Mouse (Mus musculus) frontal cortex, postnatal 36 days (tissue): ENCODE results near the gene Mknk1.

ENCODE experiments used
- DNase-seq, 2 experiments: peaks; one replicate each; pipeline ENCODE4 v3.0.0; 2022; ENCODE audit warnings: low spot score in 2 of 2

The Mknk1 gene

GRCm38 (mm10) chr4:115838696-115839641 is at the start of gene Mknk1:
Mknk1 (plus strand) TSS chr4:115839198.
- peak; percentile 83 to 91 for DNase-seq

GRCm38 (mm10) chr4:115790864-115791263 is 48.1 kb upstream of the Mknk1 start:
- DNase-seq: peak in 1 of 2 experiments; percentile 32

- DNase-seq: no peak
These were observed 43.6 kb upstream of the Mknk1 start for GRCm38 (mm10) chr4:115795360-115795759.

- no peak for DNase-seq
These were observed 39.0 kb upstream of the Mknk1 start for GRCm38 (mm10) chr4:115799981-115800380.

GRCm38 (mm10) chr4:115812326-115812725 is 26.7 kb upstream of the Mknk1 start:
- no peak for DNase-seq

- DNase-seq: no peak
These were observed 23.4 kb upstream of the Mknk1 start for GRCm38 (mm10) chr4:115815606-115816005.

- DNase-seq: no peak
These were observed 18.8 kb upstream of the Mknk1 start for GRCm38 (mm10) chr4:115820199-115820598.

- DNase-seq: no peak
These were observed 18.1 kb upstream of the Mknk1 start for GRCm38 (mm10) chr4:115820944-115821343.

GRCm38 (mm10) chr4:115821431-115821830 is 17.6 kb upstream of the Mknk1 start:
- DNase-seq: no peak

GRCm38 (mm10) chr4:115821928-115822327 is 17.1 kb upstream of the Mknk1 start:
- DNase-seq: no peak

GRCm38 (mm10) chr4:115824178-115824577 is 14.8 kb upstream of the Mknk1 start:
- DNase-seq: no peak

GRCm38 (mm10) chr4:115825271-115825670 is 13.7 kb upstream of the Mknk1 start:
- DNase-seq: no peak

- DNase-seq: no peak
These were observed 11.9 kb upstream of the Mknk1 start for GRCm38 (mm10) chr4:115827066-115827465.

GRCm38 (mm10) chr4:115827535-115827887 is 11.5 kb upstream of the Mknk1 start:
- no peak for DNase-seq

GRCm38 (mm10) chr4:115827888-115828571 is 11.0 kb upstream of the Mknk1 start, which contains the start of gene Mob3c:
Mob3c (plus strand) TSS chr4:115828092.
- DNase-seq: peak; percentile 45 to 60

- no peak for DNase-seq
These were observed 10.5 kb upstream of the Mknk1 start for GRCm38 (mm10) chr4:115828572-115828902.

- no peak for DNase-seq
These were observed 8.5 kb upstream of the Mknk1 start for GRCm38 (mm10) chr4:115830491-115830890.

GRCm38 (mm10) chr4:115831221-115831620 is 7.8 kb upstream of the Mknk1 start:
- no peak for DNase-seq

GRCm38 (mm10) chr4:115832040-115832439 is 7.0 kb upstream of the Mknk1 start:
- no peak for DNase-seq

- no peak for DNase-seq
These were observed 3.4 kb upstream of the Mknk1 start for GRCm38 (mm10) chr4:115835576-115835975.

GRCm38 (mm10) chr4:115838196-115838595 is 802 bp upstream of the Mknk1 start:
- DNase-seq: no peak

- DNase-seq: no peak
These were observed 958 bp downstream of the Mknk1 start for GRCm38 (mm10) chr4:115839956-115840355.

GRCm38 (mm10) chr4:115840842-115841241 is 1.8 kb downstream of the Mknk1 start:
- no peak for DNase-seq
